Mouse (Mus musculus) embryonic facial prominence, embryonic 13.5 days (tissue): Measurements from ENCODE around the gene Lrp10. TPM values are rescaled to one million over a fixed set of nuclear protein-coding genes. Genes with fewer than 3 reads are reported as not detected.

Experiments used
- ATAC-seq: fragments of 200-750 bp; cut with Nextera tagmentation; 2 replicates; pipeline ENCODE4 v1.8.0; 2017; ENCODE audit warnings: low read depth; ENCODE audit not compliant: insufficient number of reproducible peaks, insufficient read depth, low FRiP score, low TSS enrichment
- H3K27ac ChIP-seq: fragments of 300-500 bp; sonication (generic); 2 replicates; pipeline ENCODE4 v1.5.1; 2015; ENCODE audit warnings: moderate library complexity, mild to moderate bottlenecking, inconsistent platforms
- H3K27me3 ChIP-seq: fragments of 300-500 bp; sonication (generic); 2 replicates; pipeline ENCODE4 v1.6.1; 2015; ENCODE audit warnings: mild to moderate bottlenecking, inconsistent platforms
- H3K36me3 ChIP-seq: fragments of 300-500 bp; sonication (generic); 2 replicates; pipeline ENCODE4 v1.6.1; 2015; ENCODE audit warnings: mild to moderate bottlenecking, inconsistent platforms
- H3K4me1 ChIP-seq: fragments of 300-500 bp; sonication (generic); 2 replicates; pipeline ENCODE4 v1.6.1; 2015; ENCODE audit warnings: inconsistent platforms
- H3K4me2 ChIP-seq: fragments of 300-500 bp; sonication (generic); 2 replicates; pipeline ENCODE4 v1.6.1; 2015; ENCODE audit warnings: moderate library complexity, mild to moderate bottlenecking, inconsistent platforms
- H3K4me3 ChIP-seq: fragments of 300-500 bp; sonication (generic); 2 replicates; pipeline ENCODE4 v1.5.1; 2015; ENCODE audit warnings: mild to moderate bottlenecking, inconsistent platforms
- H3K9ac ChIP-seq: fragments of 300-500 bp; sonication (generic); 2 replicates; pipeline ENCODE4 v1.6.1; 2015; ENCODE audit warnings: mild to moderate bottlenecking, inconsistent platforms
- H3K9me3 ChIP-seq: fragments of 300-500 bp; sonication (generic); 2 replicates; pipeline ENCODE4 v1.6.1; 2016; ENCODE audit warnings: inconsistent platforms
- WGBS: fragments of 180-500 bp; shearing (Covaris S2); methylation state at CpG from one replicate; pipeline ENCODE4 v1.1.7; 2015; ENCODE audit warnings: mixed read lengths; 5-methylcytosine and 5-hydroxymethylcytosine counted together
- polyA plus RNA-seq: library from polyadenylated mRNA; unstranded; fragments of >200 nt; fragmentation: Nextera tagmentation; extraction: Ambion mirVana; gene quantifications from 2 replicates; pipeline ENCODE4 v1.2.1, GENCODE M21; 2015

Gene Lrp10
- polyA plus RNA-seq, 1 experiment from 2014 or later = 33.1 TPM

GRCm38 (mm10) chr14:54481402-54481801, 17.5 kb downstream of the Lrp10 start:
- Histone ChIP-seq H3K9ac (no peak overlapping the region), H3K4me3 (no peak overlapping the region), H3K36me3 (no peaks in the 10 kb centered on the region), H3K4me2 (no peak overlapping the region), H3K4me1 (peaks cover 15% of the 10 kb centered on the region), H3K9me3 (no peaks in the 10 kb centered on the region), H3K27ac (no peak overlapping the region), H3K27me3 (peaks cover 45% of the 10 kb centered on the region)
- no peak for ATAC-seq
- 72% methylated on average over 8 of the region's 8 CpGs for WGBS

GRCm38 (mm10) chr14:54482498-54482897, 18.6 kb downstream of the Lrp10 start:
- H3K9ac ChIP-seq = no peak overlapping the region
- no peak for ATAC-seq
- peaks cover 8% of the 10 kb centered on the region for H3K4me1 ChIP-seq
- WGBS = 36% methylated on average over 9 of the region's 9 CpGs
- H3K27ac ChIP-seq = no peak overlapping the region
- H3K27me3 ChIP-seq = peaks cover 37% of the 10 kb centered on the region
- H3K36me3 ChIP-seq = no peaks in the 10 kb centered on the region
- H3K9me3 ChIP-seq = no peaks in the 10 kb centered on the region
- H3K4me2 ChIP-seq = no peak overlapping the region
- H3K4me3 ChIP-seq = no peak overlapping the region

GRCm38 (mm10) chr14:54485899-54486298, 22.0 kb downstream of the Lrp10 start:
- no peak for ATAC-seq
- H3K4me3 ChIP-seq = no peak overlapping the region
- no peaks in the 10 kb centered on the region for H3K9me3 ChIP-seq
- H3K27me3 ChIP-seq = peaks cover 3% of the 10 kb centered on the region
- WGBS = 91% methylated on average over 7 of the region's 7 CpGs
- no peak overlapping the region for H3K27ac ChIP-seq
- H3K36me3 ChIP-seq = no peaks in the 10 kb centered on the region
- H3K9ac ChIP-seq = no peak overlapping the region
- H3K4me2 ChIP-seq = no peak overlapping the region
- H3K4me1 ChIP-seq = no peaks in the 10 kb centered on the region

- no peaks in the 10 kb centered on the region for H3K36me3 ChIP-seq
- no peak overlapping the region for H3K9ac ChIP-seq
- no peak overlapping the region for H3K4me2 ChIP-seq
- H3K9me3 ChIP-seq = no peaks in the 10 kb centered on the region
- H3K27me3 ChIP-seq = no peaks in the 10 kb centered on the region
- H3K27ac ChIP-seq = no peak overlapping the region
- 60% methylated on average over 2 of the region's 2 CpGs for WGBS
- H3K4me3 ChIP-seq = no peak overlapping the region
- H3K4me1 ChIP-seq = no peaks in the 10 kb centered on the region
- ATAC-seq = no peak
These were observed 23.8 kb downstream of the Lrp10 start for GRCm38 (mm10) chr14:54487732-54488131.

- Histone ChIP-seq H3K4me3 (no peak overlapping the region), H3K9me3 (no peaks in the 10 kb centered on the region), H3K9ac (no peak overlapping the region), H3K4me1 (no peaks in the 10 kb centered on the region), H3K27me3 (no peaks in the 10 kb centered on the region), H3K27ac (no peak overlapping the region), H3K36me3 (no peaks in the 10 kb centered on the region), H3K4me2 (no peak overlapping the region)
- no peak for ATAC-seq
These were observed 24.4 kb downstream of the Lrp10 start for GRCm38 (mm10) chr14:54488350-54488749.

- Histone ChIP-seq H3K36me3 (no peaks in the 10 kb centered on the region), H3K4me1 (no peaks in the 10 kb centered on the region), H3K9ac (no peak overlapping the region), H3K27ac (no peak overlapping the region), H3K27me3 (0 out of 2 replicates have a peak, but pooled peaks cover 3% of the 10 kb centered on the region), H3K4me2 (no peak overlapping the region), H3K9me3 (no peaks in the 10 kb centered on the region), H3K4me3 (no peak overlapping the region)
- WGBS = 60% methylated on average over 18 of the region's 18 CpGs
- ATAC-seq = no peak
These were observed 28.6 kb downstream of the Lrp10 start for GRCm38 (mm10) chr14:54492345-54493131.

- ATAC-seq = no peak
- Histone ChIP-seq H3K9me3 (no peaks in the 10 kb centered on the region), H3K4me3 (no peak overlapping the region), H3K27me3 (0 out of 2 replicates have a peak, but pooled peaks cover 3% of the 10 kb centered on the region), H3K9ac (no peak overlapping the region), H3K4me1 (no peaks in the 10 kb centered on the region), H3K27ac (no peak overlapping the region), H3K36me3 (no peaks in the 10 kb centered on the region), H3K4me2 (no peak overlapping the region)
- WGBS = 91% methylated on average over 5 of the region's 5 CpGs
These were observed 29.3 kb downstream of the Lrp10 start for GRCm38 (mm10) chr14:54493236-54493635.

- ATAC-seq = no peak
- WGBS = 3% methylated on average over 3 of the region's 3 CpGs
These were observed 30.3 kb downstream of the Lrp10 start for GRCm38 (mm10) chr14:54494234-54494633.

GRCm38 (mm10) chr14:54496706-54497105, 32.8 kb downstream of the Lrp10 start:
- ATAC-seq = no peak

More at GRCm38 (mm10) chr14:54494234-54494633, 30.3 kb downstream of the Lrp10 start:
- no peak overlapping the region for H3K9ac ChIP-seq
- H3K4me1 ChIP-seq = no peaks in the 10 kb centered on the region
- H3K27me3 ChIP-seq = 0 out of 2 replicates have a peak, but pooled peaks cover 3% of the 10 kb centered on the region
- no peak overlapping the region for H3K4me2 ChIP-seq
- no peak overlapping the region for H3K27ac ChIP-seq
- H3K36me3 ChIP-seq = no peaks in the 10 kb centered on the region
- H3K4me3 ChIP-seq = no peak overlapping the region
- no peaks in the 10 kb centered on the region for H3K9me3 ChIP-seq

GRCm38 (mm10) chr14:54499330-54499729, 35.4 kb downstream of the Lrp10 start:
- Histone ChIP-seq H3K4me1 (no peaks in the 10 kb centered on the region), H3K9ac (no peak overlapping the region), H3K4me3 (no peak overlapping the region), H3K27ac (no peak overlapping the region), H3K4me2 (no peak overlapping the region), H3K36me3 (no peaks in the 10 kb centered on the region), H3K27me3 (0 out of 2 replicates have a peak, but pooled peaks cover 3% of the 10 kb centered on the region), H3K9me3 (peaks cover 4% of the 10 kb centered on the region; the same call in 1 of the 2 replicates)
- ATAC-seq = no peak
- 65% methylated on average over 2 of the region's 2 CpGs for WGBS

More at GRCm38 (mm10) chr14:54496706-54497105, 32.8 kb downstream of the Lrp10 start:
- Histone ChIP-seq H3K9me3 (peaks cover 3% of the 10 kb centered on the region; the same call in 1 of the 2 replicates), H3K27me3 (0 out of 2 replicates have a peak, but pooled peaks cover 3% of the 10 kb centered on the region), H3K27ac (no peak overlapping the region), H3K4me3 (no peak overlapping the region), H3K4me2 (no peak overlapping the region), H3K4me1 (no peaks in the 10 kb centered on the region), H3K36me3 (no peaks in the 10 kb centered on the region), H3K9ac (no peak overlapping the region)
- WGBS = 86% methylated on average over 14 of the region's 14 CpGs

GRCm38 (mm10) chr14:54501365-54501764, 37.4 kb downstream of the Lrp10 start:
- Histone ChIP-seq H3K27me3 (no peaks in the 10 kb centered on the region), H3K27ac (no peak overlapping the region), H3K36me3 (peaks cover 4% of the 10 kb centered on the region), H3K9ac (no peak overlapping the region), H3K9me3 (peaks cover 4% of the 10 kb centered on the region; the same call in 1 of the 2 replicates), H3K4me2 (no peak overlapping the region), H3K4me1 (no peaks in the 10 kb centered on the region), H3K4me3 (no peak overlapping the region)
- 57% methylated on average over 2 of the region's 2 CpGs for WGBS
- no peak for ATAC-seq

GRCm38 (mm10) chr14:54503092-54503491, 39.2 kb downstream of the Lrp10 start:
- Histone ChIP-seq H3K9ac (no peak overlapping the region), H3K36me3 (peaks cover 21% of the 10 kb centered on the region), H3K4me1 (no peaks in the 10 kb centered on the region), H3K9me3 (peaks cover 4% of the 10 kb centered on the region; the same call in 1 of the 2 replicates), H3K4me2 (no peak overlapping the region), H3K27me3 (no peaks in the 10 kb centered on the region), H3K4me3 (no peak overlapping the region), H3K27ac (no peak overlapping the region)
- WGBS = 78% methylated on average over 2 of the region's 2 CpGs
- no peak for ATAC-seq
